Mouse (Mus musculus): ENCODE results near the gene D6Ertd527e. TPM values are rescaled to one million over a fixed set of nuclear protein-coding genes. Genes with fewer than 3 reads are reported as not detected.

Gene D6Ertd527e
- polyA plus RNA-seq, 1 experiment from 2014 or later, result 0.17 TPM

DNA sequence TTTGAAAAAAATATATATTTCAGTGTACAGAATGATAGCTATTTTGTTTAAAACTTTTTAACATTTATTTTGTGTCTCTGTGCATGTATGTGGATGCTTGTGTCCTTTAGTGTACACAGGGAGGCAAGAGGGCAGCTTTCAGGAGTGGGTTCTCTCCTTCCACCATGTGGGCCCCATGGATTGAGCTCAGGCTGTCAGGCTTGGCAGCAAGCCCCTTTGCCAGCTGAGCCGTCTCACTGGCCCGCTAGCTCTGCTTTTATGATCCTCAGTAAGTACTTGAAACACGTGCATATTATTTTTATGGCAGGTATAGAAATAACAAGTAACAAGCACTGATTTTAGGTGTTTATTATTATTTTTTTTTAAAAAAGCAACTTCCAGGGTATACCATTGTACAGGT lies 29.0 kb downstream of the D6Ertd527e start:
- no peaks in the 10 kb centered on the region for H3K9me3 ChIP-seq (ENCODE audit: control insufficient read depth, low read length)
- H3K9ac ChIP-seq (ENCODE audit: low read length), result no peak overlapping the region
- WGBS, result 88% methylated on average over 3 of the region's 3 CpGs
- no peak overlapping the region for H3K27ac ChIP-seq (ENCODE audit: low read depth, low read length)
- no peak overlapping the region for H3K4me2 ChIP-seq (ENCODE audit: low read depth)
- no peak overlapping the region for H3K4me3 ChIP-seq (ENCODE audit: low read depth, low read length)
- no peak for DNase-seq (ENCODE audit: low spot score)
- H3K36me3 ChIP-seq (ENCODE audit: control insufficient read depth, insufficient read depth, low read length), result 0 out of 2 replicates have a peak, but pooled peaks cover 2% of the 10 kb centered on the region
- ATAC-seq (ENCODE audit: insufficient read depth, low FRiP score, low TSS enrichment), result no peak
- no peaks in the 10 kb centered on the region for H3K4me1 ChIP-seq (ENCODE audit: control insufficient read depth, insufficient read depth, low read length)
- H3K27me3 ChIP-seq (ENCODE audit: control insufficient read depth, insufficient read depth, low read length), result no peaks in the 10 kb centered on the region

DNA sequence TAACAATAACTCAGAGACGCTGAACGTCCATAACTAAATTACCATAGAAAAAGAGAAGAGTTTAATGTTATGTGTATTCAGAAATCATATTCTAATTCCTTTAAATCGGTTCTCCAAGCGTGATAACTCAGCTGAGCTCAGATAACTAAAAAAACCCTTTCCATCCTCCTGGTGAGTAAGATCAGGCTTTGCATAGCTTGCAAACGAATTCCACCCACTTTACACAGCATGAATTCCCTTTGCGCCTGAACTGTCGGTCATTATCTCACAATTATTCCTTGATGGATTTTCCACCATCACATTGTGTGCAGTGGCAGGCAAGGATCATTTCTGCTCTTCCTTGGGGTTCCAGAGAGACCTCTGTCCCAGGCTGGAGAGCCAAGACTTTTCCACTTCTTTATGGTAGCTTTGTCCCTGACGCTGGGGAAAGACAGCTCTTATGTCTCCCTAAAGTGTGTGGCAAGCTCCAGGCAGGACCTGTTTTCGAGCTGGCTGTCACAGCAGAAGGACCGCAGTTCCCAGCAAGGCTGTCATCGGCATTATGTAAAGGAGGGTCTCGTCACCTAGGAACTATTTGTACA lies 29.5 kb downstream of the D6Ertd527e start:
- Histone ChIP-seq H3K4me3 (ENCODE audit: low read depth, low read length) (no peak overlapping the region), H3K36me3 (ENCODE audit: control insufficient read depth, insufficient read depth, low read length) (0 out of 2 replicates have a peak, but pooled peaks cover 2% of the 10 kb centered on the region), H3K4me2 (ENCODE audit: low read depth) (no peak overlapping the region), H3K9me3 (ENCODE audit: control insufficient read depth, low read length) (no peaks in the 10 kb centered on the region), H3K27me3 (ENCODE audit: control insufficient read depth, insufficient read depth, low read length) (no peaks in the 10 kb centered on the region), H3K27ac (ENCODE audit: low read depth, low read length) (no peak overlapping the region), H3K9ac (ENCODE audit: low read length) (no peak overlapping the region), H3K4me1 (ENCODE audit: control insufficient read depth, insufficient read depth, low read length) (no peaks in the 10 kb centered on the region)
- 75% methylated on average over 12 of the region's 12 CpGs for WGBS
- ATAC-seq (ENCODE audit: insufficient read depth, low FRiP score, low TSS enrichment) (no peak), DNase-seq (ENCODE audit: low spot score) (no peak)

- H3K27ac ChIP-seq (ENCODE audit: low read depth, low read length), result no peak overlapping the region
- H3K4me2 ChIP-seq (ENCODE audit: low read depth), result no peak overlapping the region
- H3K27me3 ChIP-seq (ENCODE audit: control insufficient read depth, insufficient read depth, low read length), result no peaks in the 10 kb centered on the region
- H3K9ac ChIP-seq (ENCODE audit: low read length), result no peak overlapping the region
- H3K9me3 ChIP-seq (ENCODE audit: control insufficient read depth, low read length), result no peaks in the 10 kb centered on the region
- no peak for ATAC-seq (ENCODE audit: insufficient read depth, low FRiP score, low TSS enrichment)
- DNase-seq (ENCODE audit: low spot score), result no peak
- H3K36me3 ChIP-seq (ENCODE audit: control insufficient read depth, insufficient read depth, low read length), result 0 out of 2 replicates have a peak, but pooled peaks cover 2% of the 10 kb centered on the region
- WGBS, result 83% methylated on average over 5 of the region's 5 CpGs
- no peaks in the 10 kb centered on the region for H3K4me1 ChIP-seq (ENCODE audit: control insufficient read depth, insufficient read depth, low read length)
- H3K4me3 ChIP-seq (ENCODE audit: low read depth, low read length), result no peak overlapping the region
Observed at GRCm38 (mm10) chr6:87138479-87138878, 33.9 kb downstream of the D6Ertd527e start.

GRCm38 (mm10) chr6:87139796-87140553 lies 35.4 kb downstream of the D6Ertd527e start:
- WGBS, result 80% methylated on average over 12 of the region's 12 CpGs
- no peak for ATAC-seq (ENCODE audit: insufficient read depth, low FRiP score, low TSS enrichment)

DNA sequence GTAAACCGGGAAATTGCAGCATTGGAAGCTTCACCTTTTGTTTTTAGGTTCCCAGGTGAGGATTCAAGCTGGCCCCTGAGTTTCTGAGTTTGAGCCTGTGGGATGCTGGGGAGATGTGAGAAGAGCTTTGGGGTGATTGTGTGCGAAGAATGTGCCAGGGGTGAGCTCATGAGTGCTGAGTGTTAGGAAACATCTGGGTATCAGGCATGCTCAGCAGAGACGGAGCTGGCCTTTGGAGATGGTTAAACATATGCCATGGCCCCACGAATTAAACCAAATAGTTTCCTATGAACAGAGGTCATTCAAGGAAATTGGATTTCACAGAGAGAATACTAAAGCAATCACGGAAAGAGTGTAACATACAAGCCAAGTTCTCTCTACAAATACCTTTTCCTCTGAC lies 37.7 kb downstream of the D6Ertd527e start:
- Histone ChIP-seq H3K4me2 (ENCODE audit: low read depth) (no peak overlapping the region), H3K9me3 (ENCODE audit: control insufficient read depth, low read length) (no peaks in the 10 kb centered on the region), H3K27me3 (ENCODE audit: control insufficient read depth, insufficient read depth, low read length) (no peaks in the 10 kb centered on the region), H3K27ac (ENCODE audit: low read depth, low read length) (no peak overlapping the region), H3K4me1 (ENCODE audit: control insufficient read depth, insufficient read depth, low read length) (no peaks in the 10 kb centered on the region), H3K36me3 (ENCODE audit: control insufficient read depth, insufficient read depth, low read length) (no peaks in the 10 kb centered on the region), H3K4me3 (ENCODE audit: low read depth, low read length) (no peak overlapping the region), H3K9ac (ENCODE audit: low read length) (no peak overlapping the region)
- no peak for ATAC-seq (ENCODE audit: insufficient read depth, low FRiP score, low TSS enrichment)
- WGBS, result 87% methylated on average over 5 of the region's 5 CpGs
- no peak for DNase-seq (ENCODE audit: low spot score)

More at GRCm38 (mm10) chr6:87139796-87140553, 35.4 kb downstream of the D6Ertd527e start:
- H3K9ac ChIP-seq (ENCODE audit: low read length), result no peak overlapping the region
- H3K4me2 ChIP-seq (ENCODE audit: low read depth), result no peak overlapping the region
- no peak for DNase-seq (ENCODE audit: low spot score)
- 0 out of 2 replicates have a peak, but pooled peaks cover 2% of the 10 kb centered on the region for H3K36me3 ChIP-seq (ENCODE audit: control insufficient read depth, insufficient read depth, low read length)
- H3K4me1 ChIP-seq (ENCODE audit: control insufficient read depth, insufficient read depth, low read length), result no peaks in the 10 kb centered on the region
- no peaks in the 10 kb centered on the region for H3K27me3 ChIP-seq (ENCODE audit: control insufficient read depth, insufficient read depth, low read length)
- no peak overlapping the region for H3K27ac ChIP-seq (ENCODE audit: low read depth, low read length)
- no peaks in the 10 kb centered on the region for H3K9me3 ChIP-seq (ENCODE audit: control insufficient read depth, low read length)
- no peak overlapping the region for H3K4me3 ChIP-seq (ENCODE audit: low read depth, low read length)

GRCm38 (mm10) chr6:87143594-87143993 lies 39.0 kb downstream of the D6Ertd527e start:
- Histone ChIP-seq H3K9me3 (ENCODE audit: control insufficient read depth, low read length) (no peaks in the 10 kb centered on the region), H3K4me1 (ENCODE audit: control insufficient read depth, insufficient read depth, low read length) (no peaks in the 10 kb centered on the region), H3K27me3 (ENCODE audit: control insufficient read depth, insufficient read depth, low read length) (no peaks in the 10 kb centered on the region), H3K36me3 (ENCODE audit: control insufficient read depth, insufficient read depth, low read length) (no peaks in the 10 kb centered on the region), H3K4me3 (ENCODE audit: low read depth, low read length) (no peak overlapping the region), H3K27ac (ENCODE audit: low read depth, low read length) (no peak overlapping the region), H3K9ac (ENCODE audit: low read length) (no peak overlapping the region), H3K4me2 (ENCODE audit: low read depth) (no peak overlapping the region)
- WGBS, result 79% methylated on average over 13 of the region's 13 CpGs
- DNase-seq (ENCODE audit: low spot score) (no peak), ATAC-seq (ENCODE audit: insufficient read depth, low FRiP score, low TSS enrichment) (no peak)

GRCm38 (mm10) chr6:87147921-87148320 lies 43.4 kb downstream of the D6Ertd527e start:
- Histone ChIP-seq H3K9ac (ENCODE audit: low read length) (no peak overlapping the region), H3K9me3 (ENCODE audit: control insufficient read depth, low read length) (no peaks in the 10 kb centered on the region), H3K27me3 (ENCODE audit: control insufficient read depth, insufficient read depth, low read length) (no peaks in the 10 kb centered on the region), H3K27ac (ENCODE audit: low read depth, low read length) (no peak overlapping the region), H3K4me1 (ENCODE audit: control insufficient read depth, insufficient read depth, low read length) (no peaks in the 10 kb centered on the region), H3K4me3 (ENCODE audit: low read depth, low read length) (no peak overlapping the region), H3K36me3 (ENCODE audit: control insufficient read depth, insufficient read depth, low read length) (no peaks in the 10 kb centered on the region), H3K4me2 (ENCODE audit: low read depth) (no peak overlapping the region)
- 70% methylated on average over 3 of the region's 3 CpGs for WGBS
- no peak for ATAC-seq (ENCODE audit: insufficient read depth, low FRiP score, low TSS enrichment)
- no peak for DNase-seq (ENCODE audit: low spot score)

GRCm38 (mm10) chr6:87150471-87150870 lies 45.9 kb downstream of the D6Ertd527e start:
- Histone ChIP-seq H3K9ac (ENCODE audit: low read length) (no peak overlapping the region), H3K27me3 (ENCODE audit: control insufficient read depth, insufficient read depth, low read length) (no peaks in the 10 kb centered on the region), H3K4me1 (ENCODE audit: control insufficient read depth, insufficient read depth, low read length) (no peaks in the 10 kb centered on the region), H3K4me3 (ENCODE audit: low read depth, low read length) (no peak overlapping the region), H3K36me3 (ENCODE audit: control insufficient read depth, insufficient read depth, low read length) (no peaks in the 10 kb centered on the region), H3K4me2 (ENCODE audit: low read depth) (no peak overlapping the region), H3K27ac (ENCODE audit: low read depth, low read length) (no peak overlapping the region), H3K9me3 (ENCODE audit: control insufficient read depth, low read length) (no peaks in the 10 kb centered on the region)
- DNase-seq (ENCODE audit: low spot score) (no peak), ATAC-seq (ENCODE audit: insufficient read depth, low FRiP score, low TSS enrichment) (no peak)
- WGBS, result 83% methylated on average over 7 of the region's 7 CpGs

GRCm38 (mm10) chr6:87151427-87151826 lies 46.9 kb downstream of the D6Ertd527e start:
- H3K9ac ChIP-seq (ENCODE audit: low read length), result no peak overlapping the region
- H3K4me1 ChIP-seq (ENCODE audit: control insufficient read depth, insufficient read depth, low read length), result no peaks in the 10 kb centered on the region
- no peak overlapping the region for H3K4me3 ChIP-seq (ENCODE audit: low read depth, low read length)
- H3K27ac ChIP-seq (ENCODE audit: low read depth, low read length), result no peak overlapping the region
- no peaks in the 10 kb centered on the region for H3K9me3 ChIP-seq (ENCODE audit: control insufficient read depth, low read length)
- H3K4me2 ChIP-seq (ENCODE audit: low read depth), result no peak overlapping the region
- 80% methylated on average over 8 of the region's 8 CpGs for WGBS
- ATAC-seq (ENCODE audit: insufficient read depth, low FRiP score, low TSS enrichment) (no peak), DNase-seq (ENCODE audit: low spot score) (no peak)
- no peaks in the 10 kb centered on the region for H3K36me3 ChIP-seq (ENCODE audit: control insufficient read depth, insufficient read depth, low read length)
- no peaks in the 10 kb centered on the region for H3K27me3 ChIP-seq (ENCODE audit: control insufficient read depth, insufficient read depth, low read length)
